Mouse (Mus musculus) layer of hippocampus, adult 6 months (tissue): ENCODE measurements around the gene Cyp27b1. TPM values are rescaled to one million over a fixed set of nuclear protein-coding genes. Genes with fewer than 3 reads are reported as not detected.

ENCODE experiments used
- long read RNA-seq, 2 experiments: library from polyadenylated mRNA; unstranded; transcript quantifications; one replicate each; pipeline ENCODE4 v2.0.0; 2019 to 2020
- microRNA-seq: library from miRNA; unstranded; fragments of <30 nt; microRNA quantifications from one replicate; pipeline ENCODE4 v1.2.0, GENCODE M21; 2020
- polyA plus RNA-seq: library from polyadenylated mRNA; unstranded; fragments of <200 nt; fragmentation: Nextera tagmentation; gene quantifications from 2 replicates; pipeline ENCODE4 v1.2.3, GENCODE M21; 2021

The Cyp27b1 gene
- polyA plus RNA-seq: not detected in 2 replicates
- long read RNA-seq, experiment 1: 0 reads
- long read RNA-seq, experiment 2: 0 reads

GRCm38 (mm10) chr10:127047954-127048353 is at the start of gene Cyp27b1:
Cyp27b1 (plus strand) TSS chr10:127048250.

GRCm38 (mm10) chr10:127000529-127000928 is 47.5 kb upstream of the Cyp27b1 start, which contains the start of gene Avil:
Avil (plus strand) TSS chr10:127000709.

GRCm38 (mm10) chr10:127030336-127031296 is 17.4 kb upstream of the Cyp27b1 start, which contains the start of gene Tsfm:
Tsfm (minus strand) TSS chr10:127030840.

GRCm38 (mm10) chr10:127041274-127041766 is 6.7 kb upstream of the Cyp27b1 start, which contains the start of the genes Mettl1 and Eef1akmt3:
Mettl1 (plus strand) TSS chr10:127041414.
Eef1akmt3 (minus strand) TSS chr10:127041513.

GRCm38 (mm10) chr10:127059968-127060916 is 12.2 kb downstream of the Cyp27b1 start, which contains the start of gene March9:
March9 (minus strand) TSS chr10:127060184.

GRCm38 (mm10) chr10:127063239-127063872 is 15.3 kb downstream of the Cyp27b1 start, which contains the start of gene Cdk4:
Cdk4 (plus strand) TSS chr10:127063534.

GRCm38 (mm10) chr10:127070190-127071121 is 22.4 kb downstream of the Cyp27b1 start, which contains the start of gene Tspan31:
Tspan31 (minus strand) TSS chr10:127070264.

GRCm38 (mm10) chr10:127075080-127075479 is 27.0 kb downstream of the Cyp27b1 start, which contains the start of gene Agap2:
Agap2 (plus strand) TSS chr10:127075284.

Small RNA genes lying within 50 kb of the gene (microRNA-seq; reads per million reads assigned to microRNA genes)
- gene Mir546: not detected

Other genes starting within 250 kb of the Cyp27b1 start
- gene Atp23, start 146.9 kb upstream of the Cyp27b1 start, polyA plus RNA-seq: 21.6 and 24.2 TPM in 2 replicates
- 11.9 and 12.5 TPM in 2 replicates for gene Ctdsp2, start 69.5 kb upstream of the Cyp27b1 start, polyA plus RNA-seq
- gene Avil, start 47.5 kb upstream of the Cyp27b1 start, polyA plus RNA-seq: 0.04 and 0.10 TPM in 2 replicates
- 53.7 and 58.3 TPM in 2 replicates for gene Tsfm, start 17.4 kb upstream of the Cyp27b1 start, polyA plus RNA-seq
- gene Mettl1, start 6.8 kb upstream of the Cyp27b1 start, polyA plus RNA-seq: 7.8 and 9.2 TPM in 2 replicates
- gene Eef1akmt3, start 6.7 kb upstream of the Cyp27b1 start, polyA plus RNA-seq: 0.08 and 0.13 TPM in 2 replicates
- gene March9, start 11.9 kb downstream of the Cyp27b1 start, polyA plus RNA-seq: 1.5 and 1.8 TPM in 2 replicates
- 99.0 and 101 TPM in 2 replicates for gene Cdk4, start 15.3 kb downstream of the Cyp27b1 start, polyA plus RNA-seq
- gene Tspan31, start 22.0 kb downstream of the Cyp27b1 start, polyA plus RNA-seq: 50.4 and 58.3 TPM in 2 replicates
- gene Agap2, start 27.0 kb downstream of the Cyp27b1 start, polyA plus RNA-seq: 22.4 and 25.7 TPM in 2 replicates
- gene Os9, start 72.9 kb downstream of the Cyp27b1 start, polyA plus RNA-seq: 24.9 and 33.0 TPM in 2 replicates
- 86.3 and 104 TPM in 2 replicates for gene B4galnt1, start 117.0 kb downstream of the Cyp27b1 start, polyA plus RNA-seq
- gene Slc26a10, start 132.4 kb downstream of the Cyp27b1 start, polyA plus RNA-seq: 2.6 and 2.7 TPM in 2 replicates
- 33.4 and 33.7 TPM in 2 replicates for gene Arhgef25, start 141.8 kb downstream of the Cyp27b1 start, polyA plus RNA-seq
- gene Dtx3, start 147.5 kb downstream of the Cyp27b1 start, polyA plus RNA-seq: 6.5 and 8.7 TPM in 2 replicates
- gene Pip4k2c, start 163.3 kb downstream of the Cyp27b1 start, polyA plus RNA-seq: 76.9 and 80.5 TPM in 2 replicates
- 133 and 152 TPM in 2 replicates for gene Kif5a, start 215.1 kb downstream of the Cyp27b1 start, polyA plus RNA-seq
- 237 and 276 TPM in 2 replicates for gene Dctn2, start 218.1 kb downstream of the Cyp27b1 start, polyA plus RNA-seq
- gene Mbd6, start 240.8 kb downstream of the Cyp27b1 start, polyA plus RNA-seq: 3.0 and 3.7 TPM in 2 replicates